Mouse (Mus musculus): ENCODE measurements around the gene Pnp. TPM values are rescaled to one million over a fixed set of nuclear protein-coding genes. Genes with fewer than 3 reads are reported as not detected.
A peak's percentile ranks its signal among the peaks of the same experiment; 100 is the strongest.
"Not testable (repeated sequence)": the region's sequence is repeated elsewhere in the genome, so short reads cannot be mapped to it uniquely, and the experiment has no call there.

Pnp gene
- polyA plus RNA-seq, 1 experiment from 2014 or later, result 39.2 TPM

- H3K79me2 ChIP-seq (ENCODE audit: inconsistent target), result no peaks in the 10 kb centered on the region
- no peak overlapping the region for H3K27ac ChIP-seq
- no peak overlapping the region for H3K4me3 ChIP-seq (ENCODE audit: inconsistent target)
- WGBS (ENCODE audit: missing documents), result 92% methylated on average over 3 of the region's 3 CpGs
- peaks cover 35% of the 10 kb centered on the region for H3K36me3 ChIP-seq (ENCODE audit: inconsistent target)
Measured at GRCm38 (mm10) chr14:50911356-50911755, 19.5 kb upstream of the Pnp start.

- Histone ChIP-seq H3K4me3 (ENCODE audit: inconsistent target) (peak overlapping the region; percentile 79), H3K27ac (peak overlapping the region; percentile 74), H3K79me2 (ENCODE audit: inconsistent target) (peaks cover 59% of the 10 kb centered on the region), H3K36me3 (ENCODE audit: inconsistent target) (peaks cover 26% of the 10 kb centered on the region)
- 64% methylated on average over 1 of the region's 1 CpGs for WGBS (ENCODE audit: missing documents)
Measured at GRCm38 (mm10) chr14:50923437-50923836, 7.4 kb upstream of the Pnp start.

- Histone ChIP-seq H3K27ac (peak within 1 kb of the TSS; percentile 74), H3K36me3 (ENCODE audit: inconsistent target) (peaks cover 32% of the 10 kb centered on the region), H3K79me2 (ENCODE audit: inconsistent target) (peaks cover 70% of the 10 kb centered on the region), H3K4me3 (ENCODE audit: inconsistent target) (peak within 1 kb of the TSS; percentile 79)
- under 1% methylated on average over 57 of the region's 57 CpGs for WGBS (ENCODE audit: missing documents)
Measured at GRCm38 (mm10) chr14:50924281-50925064, 6.4 kb upstream of the Pnp start, which contains the start of the genes Osgep and Apex1. TSS of gene Osgep (minus strand) at chr14:50924893. TSS of gene Apex1 (plus strand) at chr14:50924968.

GRCm38 (mm10) chr14:50925111-50925920 is 5.6 kb upstream of the Pnp start:
- Histone ChIP-seq H3K4me3 (ENCODE audit: inconsistent target) (peak overlapping the region; percentile 79), H3K36me3 (ENCODE audit: inconsistent target) (peaks cover 33% of the 10 kb centered on the region), H3K79me2 (ENCODE audit: inconsistent target) (peaks cover 76% of the 10 kb centered on the region), H3K27ac (peak overlapping the region; percentile 74)
- 3% methylated on average over 33 of the region's 38 CpGs for WGBS (ENCODE audit: missing documents)

GRCm38 (mm10) chr14:50927366-50927765 is 3.5 kb upstream of the Pnp start:
- H3K27ac ChIP-seq, result no peak overlapping the region; the same call in 1 of the 2 replicates
- WGBS (ENCODE audit: missing documents), result 89% methylated on average over 3 of the region's 3 CpGs
- peaks cover 56% of the 10 kb centered on the region for H3K79me2 ChIP-seq (ENCODE audit: inconsistent target)
- H3K4me3 ChIP-seq (ENCODE audit: inconsistent target), result no peak overlapping the region
- H3K36me3 ChIP-seq (ENCODE audit: inconsistent target), result peaks cover 33% of the 10 kb centered on the region

GRCm38 (mm10) chr14:50929951-50930350 is 931 bp upstream of the Pnp start:
- WGBS (ENCODE audit: missing documents), result 4% methylated on average over 10 of the region's 10 CpGs
- H3K36me3 ChIP-seq (ENCODE audit: inconsistent target), result peaks cover 33% of the 10 kb centered on the region

GRCm38 (mm10) chr14:50930377-50930753 is 517 bp upstream of the Pnp start:
- Histone ChIP-seq H3K27ac (peak overlapping the region; percentile 90), H3K36me3 (ENCODE audit: inconsistent target) (peaks cover 33% of the 10 kb centered on the region), H3K79me2 (ENCODE audit: inconsistent target) (peaks cover 58% of the 10 kb centered on the region), H3K4me3 (ENCODE audit: inconsistent target) (peak overlapping the region; percentile 88)
- WGBS (ENCODE audit: missing documents), result under 1% methylated on average over 33 of the region's 38 CpGs

More at GRCm38 (mm10) chr14:50929951-50930350, 931 bp upstream of the Pnp start:
- peaks cover 55% of the 10 kb centered on the region for H3K79me2 ChIP-seq (ENCODE audit: inconsistent target)
- H3K27ac ChIP-seq, result peak overlapping the region; percentile 90
- peak overlapping the region; percentile 88 for H3K4me3 ChIP-seq (ENCODE audit: inconsistent target)

GRCm38 (mm10) chr14:50931493-50932020 is 675 bp downstream of the Pnp start:
- peak overlapping the region; percentile 90 for H3K27ac ChIP-seq
- H3K79me2 ChIP-seq (ENCODE audit: inconsistent target), result peaks cover 56% of the 10 kb centered on the region
- H3K36me3 ChIP-seq (ENCODE audit: inconsistent target), result peaks cover 30% of the 10 kb centered on the region
- 16% methylated on average over 12 of the region's 12 CpGs for WGBS (ENCODE audit: missing documents)
- H3K4me3 ChIP-seq (ENCODE audit: inconsistent target), result peak overlapping the region; percentile 43

- no peaks in the 10 kb centered on the region for H3K36me3 ChIP-seq (ENCODE audit: inconsistent target)
- 33% methylated on average over 1 of the region's 1 CpGs for WGBS (ENCODE audit: missing documents)
- H3K79me2 ChIP-seq (ENCODE audit: inconsistent target), result peaks cover 37% of the 10 kb centered on the region; the same call in 1 of the 2 replicates
- no peak overlapping the region for H3K4me3 ChIP-seq (ENCODE audit: inconsistent target)
- H3K27ac ChIP-seq, result peak overlapping the region; percentile 56
Measured at GRCm38 (mm10) chr14:50936649-50937048, 5.8 kb downstream of the Pnp start.

- 96% methylated on average over 3 of the region's 3 CpGs for WGBS (ENCODE audit: missing documents)
- H3K4me3 ChIP-seq (ENCODE audit: inconsistent target), result peak overlapping the region; percentile 31
Measured at GRCm38 (mm10) chr14:50938119-50938908, 7.4 kb downstream of the Pnp start.

GRCm38 (mm10) chr14:50938940-50939339 is 8.1 kb downstream of the Pnp start:
- Histone ChIP-seq H3K4me3 (ENCODE audit: inconsistent target) (peak overlapping the region; percentile 31), H3K27ac (peak overlapping the region; percentile 56; the same call in 1 of the 2 replicates), H3K79me2 (ENCODE audit: inconsistent target) (peaks cover 31% of the 10 kb centered on the region; the same call in 1 of the 2 replicates), H3K36me3 (ENCODE audit: inconsistent target) (no peaks in the 10 kb centered on the region)
- WGBS (ENCODE audit: missing documents), result 8% methylated on average over 2 of the region's 2 CpGs

More at GRCm38 (mm10) chr14:50938119-50938908, 7.4 kb downstream of the Pnp start:
- Histone ChIP-seq H3K27ac (peak overlapping the region; percentile 56; the same call in 1 of the 2 replicates), H3K36me3 (ENCODE audit: inconsistent target) (no peaks in the 10 kb centered on the region), H3K79me2 (ENCODE audit: inconsistent target) (peaks cover 37% of the 10 kb centered on the region; the same call in 1 of the 2 replicates)

- H3K36me3 ChIP-seq (ENCODE audit: inconsistent target), result peaks cover under 1% of the 10 kb centered on the region; the same call in 1 of the 2 replicates
- peak within 1 kb of the TSS; percentile 87 for H3K27ac ChIP-seq
- peaks cover 43% of the 10 kb centered on the region for H3K79me2 ChIP-seq (ENCODE audit: inconsistent target)
- WGBS (ENCODE audit: missing documents), result 0% methylated on average over 30 of the region's 31 CpGs
- peak within 1 kb of the TSS; percentile 92 for H3K4me3 ChIP-seq (ENCODE audit: inconsistent target)
Measured at GRCm38 (mm10) chr14:50943932-50944667, 13.2 kb downstream of the Pnp start, which contains the start of gene Gm49342. TSS of gene Gm49342 (plus strand) at chr14:50944517.

GRCm38 (mm10) chr14:50944668-50945033 is 13.8 kb downstream of the Pnp start:
- WGBS (ENCODE audit: missing documents), result 2% methylated on average over 9 of the region's 15 CpGs
- peak overlapping the region; percentile 92 for H3K4me3 ChIP-seq (ENCODE audit: inconsistent target)
- not testable (repeated sequence) for H3K36me3 ChIP-seq (ENCODE audit: inconsistent target)
- peak overlapping the region; percentile 87 for H3K27ac ChIP-seq
- H3K79me2 ChIP-seq (ENCODE audit: inconsistent target), result peaks cover 49% of the 10 kb centered on the region
